Mouse (Mus musculus) heart, postnatal 36 days (tissue): Measurements from ENCODE around the gene Zfp82. TPM values are rescaled to one million over a fixed set of nuclear protein-coding genes. Genes with fewer than 3 reads are reported as not detected.

Experiments
- microRNA-seq, 2 experiments: library from miRNA; unstranded; fragments of <30 nt; microRNA quantifications; one replicate each; pipeline ENCODE4 v1.2.0; 2021; ENCODE audit warnings: borderline number of aligned reads in 2 of 2
- total RNA-seq, 2 experiments: library from RNA; stranded (reverse); gene quantifications; 2 replicates each; pipeline ENCODE4 v1.2.3; 2021

Gene Zfp82
- total RNA-seq, 2 experiments from 2014 or later = 1.7 to 2.6 TPM

Small RNAs within 50 kb of the gene (microRNA-seq; reads per million reads assigned to microRNA genes)
- gene Gm23368 = 0 reads per million in 2 experiments

Other genes with a start within 250 kb of the Zfp82 start
- gene Zfp940, start 219.2 kb downstream of the Zfp82 start, total RNA-seq = under 1 TPM; 0.39 to 0.49 TPM
- gene Zfp420, start 212.9 kb downstream of the Zfp82 start, total RNA-seq = 1 to 10 TPM; 2.9 TPM
- 1 to 10 TPM; 7.9 to 8.9 TPM for gene Zfp27, start 166.3 kb downstream of the Zfp82 start, total RNA-seq
- 1 to 10 TPM; 6.1 to 9.9 TPM for gene Zfp383, start 164.7 kb downstream of the Zfp82 start, total RNA-seq
- gene Zfp74, start 118.8 kb downstream of the Zfp82 start, total RNA-seq = 1 to 10 TPM; 5.9 TPM
- gene Zfp568, start 88.9 kb downstream of the Zfp82 start, total RNA-seq = 10 to 100 TPM; 22.0 to 22.7 TPM
- 1 to 10 TPM; 2.4 to 2.7 TPM for gene Zfp14, start 21.5 kb downstream of the Zfp82 start, total RNA-seq
- not detected for gene Gm26920, start 17.5 kb upstream of the Zfp82 start, total RNA-seq
- 1 to 10 TPM; 1.8 to 2.7 TPM for gene Zfp566, start 17.6 kb upstream of the Zfp82 start, total RNA-seq
- 10 to 100 TPM; 30.9 to 35.3 TPM for gene Zfp260, start 21.9 kb upstream of the Zfp82 start, total RNA-seq
- gene Zfp382, start 49.0 kb upstream of the Zfp82 start, total RNA-seq = 1 to 10 TPM; 1.8 to 2.7 TPM
- 10 to 100 TPM; 26.3 to 30.3 TPM for gene Zfp146, start 96.8 kb upstream of the Zfp82 start, total RNA-seq
- gene Cox7a1, start 111.2 kb upstream of the Zfp82 start, total RNA-seq = 1,000 to 10,000 TPM; 2,810 to 3,153 TPM
- gene Capns1, start 125.9 kb upstream of the Zfp82 start, total RNA-seq = 100 to 1,000 TPM; 289 to 298 TPM
- gene Polr2i, start 159.0 kb upstream of the Zfp82 start, total RNA-seq = 10 to 100 TPM; 52.3 to 59.5 TPM
- gene Tbcb, start 159.4 kb upstream of the Zfp82 start, total RNA-seq = 10 to 100 TPM; 58.8 to 61.7 TPM
- gene Ovol3, start 162.8 kb upstream of the Zfp82 start, total RNA-seq = not detected
- gene Thap8, start 207.2 kb upstream of the Zfp82 start, total RNA-seq = under 1 TPM; 0.22 to 0.35 TPM
- 1 to 10 TPM; 1.5 to 1.9 TPM for gene Wdr62, start 207.5 kb upstream of the Zfp82 start, total RNA-seq
- 10 to 100 TPM in 1 of 2 experiments, 1 to 10 TPM in 1; 6.0 to 11.4 TPM for gene Clip3, start 218.8 kb upstream of the Zfp82 start, total RNA-seq
- gene Alkbh6, start 235.8 kb upstream of the Zfp82 start, total RNA-seq = 10 to 100 TPM; 22.0 to 23.0 TPM
- 1 to 10 TPM in 1 of 2 experiments, under 1 TPM in 1; 0.81 to 1.3 TPM for gene Syne4, start 241.9 kb upstream of the Zfp82 start, total RNA-seq
- gene E130208F15Rik, start 248.8 kb upstream of the Zfp82 start, total RNA-seq = under 1 TPM; 0.65 to 0.78 TPM